Mouse (Mus musculus) myocyte (in vitro differentiated cells): ENCODE results near the gene Ggact.

Experiments
- MAX ChIP-seq: IDR thresholded peaks from one replicate; pipeline ENCODE4 v1.6.1; 2011; ENCODE audit warnings: low read depth, mild to moderate bottlenecking, control low read depth
- MYOD1 ChIP-seq, 3 experiments: IDR thresholded peaks; one replicate each; pipeline ENCODE4 v1.6.1; 2011; ENCODE audit warnings: control low read depth in 2 of 3, low read depth in 2 of 3, mild to moderate bottlenecking in 2 of 3, moderate library complexity in 1 of 3; ENCODE audit not compliant: insufficient read length in 2 of 3, control insufficient read depth in 1 of 3
- MYOG ChIP-seq, 3 experiments: IDR thresholded peaks; one replicate each; pipeline ENCODE4 v1.6.1; 2011; ENCODE audit warnings: control low read depth in 2 of 3, low read depth in 2 of 3, mild to moderate bottlenecking in 2 of 3; ENCODE audit not compliant: insufficient read length in 2 of 3, control insufficient read depth in 1 of 3, insufficient read depth in 1 of 3
- POLR2A ChIP-seq: IDR thresholded peaks from one replicate; pipeline ENCODE4 v1.6.1; 2011; ENCODE audit warnings: low read depth, mild to moderate bottlenecking, control low read depth, moderate library complexity; ENCODE audit not compliant: insufficient read length
- POLR2AphosphoS2 ChIP-seq: IDR thresholded peaks from one replicate; pipeline ENCODE4 v1.6.1; 2011; ENCODE audit warnings: low read depth, control low read depth; ENCODE audit not compliant: insufficient read length
- TCF3 ChIP-seq: IDR thresholded peaks from one replicate; pipeline ENCODE4 v1.6.1; 2011; ENCODE audit warnings: low read depth, control low read depth; ENCODE audit not compliant: insufficient read length

GRCm38 (mm10) chr14:122834753-122835152 is 78.8 kb downstream of the Ggact start:
- TF ChIP-seq POLR2A (no peak), TCF3 (no peak), MYOD1 (IDR thresholded peaks at IDR 0.05; ENCODE audit: control insufficient read depth in 1 of 3, insufficient read length in 2 of 3, low read depth in 2 of 3) (no peak), POLR2AphosphoS2 (no peak), MYOG (IDR thresholded peaks at IDR 0.05; ENCODE audit: control insufficient read depth in 1 of 3, insufficient read depth in 1 of 3, insufficient read length in 2 of 3, low read depth in 2 of 3) (no peak), MAX (no peak)
